Mouse (Mus musculus) CH12.LX (cell line): ENCODE results near the gene Iqcd. TPM values are rescaled to one million over a fixed set of nuclear protein-coding genes. Genes with fewer than 3 reads are reported as not detected.

ENCODE experiments used
- DNase-seq: peaks from one replicate; pipeline ENCODE4 v3.0.0-alpha.2; 2013; ENCODE audit errors: extremely low read depth
- H3K27ac ChIP-seq: 2 replicates; pipeline ENCODE4 v1.5.1; 2012; ENCODE audit warnings: low read depth, mild to moderate bottlenecking, control low read depth, moderate library complexity; ENCODE audit not compliant: insufficient read depth
- H3K27me3 ChIP-seq: replicated peaks from 2 replicates; pipeline ENCODE3; 2012; ENCODE audit warnings: inconsistent platforms
- H3K36me3 ChIP-seq, 2 experiments: replicated peaks in 1 of 2; 2 replicates each; pipeline versions ENCODE3 to v1.6.1; 2012; ENCODE audit warnings: inconsistent platforms in 1 of 2, low read length in 1 of 2, mild to moderate bottlenecking in 1 of 2, mixed read lengths in 1 of 2, moderate library complexity in 1 of 2; ENCODE audit not compliant: control insufficient read depth in 1 of 2, insufficient read depth in 1 of 2
- H3K4me1 ChIP-seq, 2 experiments: 2 replicates each; pipeline ENCODE4 v1.6.1; 2012; ENCODE audit warnings: inconsistent platforms in 1 of 2, moderate library complexity in 1 of 2; ENCODE audit not compliant: insufficient read depth in 2 of 2, control insufficient read depth in 1 of 2
- H3K4me2 ChIP-seq: 2 replicates; pipeline ENCODE4 v1.6.1; 2012; ENCODE audit warnings: low read depth, mild to moderate bottlenecking, control low read depth; ENCODE audit not compliant: poor library complexity, insufficient read depth, severe bottlenecking
- H3K4me3 ChIP-seq, 3 experiments: fragments of 150-350 bp in 1 of 3; sonication (generic) in 1 of 3; replicated peaks in 1 of 3; 2 replicates each; pipeline versions ENCODE3 to v1.5.1; 2011 to 2012; ENCODE audit warnings: low read depth in 2 of 3, low read length in 2 of 3, mild to moderate bottlenecking in 2 of 3, moderate library complexity in 2 of 3, control low read depth in 1 of 3, improper control_type of control experiment in 1 of 3, inconsistent platforms in 1 of 3, mixed read lengths in 1 of 3; ENCODE audit not compliant: poor library complexity in 1 of 3
- H3K79me2 ChIP-seq: replicated peaks from 2 replicates; pipeline ENCODE4 v1.6.1; 2012; ENCODE audit warnings: mild to moderate bottlenecking, moderate library complexity; ENCODE audit not compliant: control insufficient read depth, poor library complexity, insufficient read depth, severe bottlenecking; ENCODE audit errors: extremely low read depth
- H3K9ac ChIP-seq: 2 replicates; pipeline ENCODE4 v1.6.1; 2012; ENCODE audit warnings: low read depth, mild to moderate bottlenecking, control low read depth, moderate library complexity; ENCODE audit not compliant: insufficient read depth
- H3K9me3 ChIP-seq: replicated peaks from 2 replicates; pipeline ENCODE3; 2012; ENCODE audit warnings: low read length, inconsistent platforms, mixed read lengths
- CHD2 ChIP-seq: IDR thresholded peaks from 2 replicates; pipeline ENCODE4 v1.6.1; 2011; ENCODE audit warnings: low read length, improper control_type of control experiment
- E2F4 ChIP-seq: IDR thresholded peaks from 2 replicates; pipeline ENCODE4 v1.6.1; 2011; ENCODE audit warnings: low read depth, low read length, improper control_type of control experiment; ENCODE audit not compliant: insufficient replicate concordance
- ELF1 ChIP-seq: IDR thresholded peaks from 2 replicates; pipeline ENCODE4 v1.6.1; 2014; ENCODE audit warnings: low read depth, mild to moderate bottlenecking, inconsistent platforms, low read length, improper control_type of control experiment
- ETS1 ChIP-seq: conservative IDR thresholded peaks from 2 replicates; pipeline ENCODE4 v1.6.1; 2012; ENCODE audit warnings: low read depth, mild to moderate bottlenecking, inconsistent platforms, low read length, improper control_type of control experiment, moderate library complexity
- GABPA ChIP-seq: IDR thresholded peaks from 2 replicates; pipeline ENCODE4 v1.6.1; 2012; ENCODE audit warnings: low read depth, low read length, improper control_type of control experiment, inconsistent platforms; ENCODE audit not compliant: insufficient replicate concordance
- IRF4 ChIP-seq: IDR thresholded peaks from 2 replicates; pipeline ENCODE4 v1.6.1; 2014; ENCODE audit warnings: low read depth, mild to moderate bottlenecking, inconsistent platforms, low read length, improper control_type of control experiment
- JUN ChIP-seq: IDR thresholded peaks from 2 replicates; pipeline ENCODE4 v1.6.1; 2011; ENCODE audit warnings: low read depth, mild to moderate bottlenecking, low read length, improper control_type of control experiment, moderate library complexity; ENCODE audit not compliant: insufficient read depth
- MAZ ChIP-seq: IDR thresholded peaks from 2 replicates; pipeline ENCODE4 v1.6.1; 2012; ENCODE audit warnings: low read depth, mild to moderate bottlenecking, inconsistent platforms, low read length, improper control_type of control experiment, moderate library complexity
- MXI1 ChIP-seq: IDR thresholded peaks from 2 replicates; pipeline ENCODE4 v1.6.1; 2011; ENCODE audit warnings: mild to moderate bottlenecking, low read depth, low read length, improper control_type of control experiment
- NRF1 ChIP-seq: IDR thresholded peaks from 2 replicates; pipeline ENCODE4 v1.6.1; 2014; ENCODE audit warnings: low read depth, mild to moderate bottlenecking, inconsistent platforms, low read length, improper control_type of control experiment, moderate library complexity
- RAD21 ChIP-seq: IDR thresholded peaks from 2 replicates; pipeline ENCODE4 v1.6.1; 2011; ENCODE audit warnings: low read depth, mild to moderate bottlenecking, low read length, improper control_type of control experiment, moderate library complexity
- SIN3A ChIP-seq: IDR thresholded peaks from 2 replicates; pipeline ENCODE4 v1.6.1; 2012; ENCODE audit warnings: low read length, improper control_type of control experiment, inconsistent platforms
- TBP ChIP-seq: conservative IDR thresholded peaks from 2 replicates; pipeline ENCODE4 v1.6.1; 2011; ENCODE audit warnings: low read depth, low read length, improper control_type of control experiment
- ZKSCAN1 ChIP-seq: IDR thresholded peaks from 2 replicates; pipeline ENCODE4 v1.6.1; 2012; ENCODE audit warnings: low read depth, inconsistent platforms, low read length, improper control_type of control experiment, borderline replicate concordance
- ZMIZ1 ChIP-seq: IDR thresholded peaks from 2 replicates; pipeline ENCODE4 v1.6.1; 2012; ENCODE audit warnings: low read depth, mild to moderate bottlenecking, inconsistent platforms, low read length, improper control_type of control experiment
- ZNF384 ChIP-seq: IDR thresholded peaks from 2 replicates; pipeline ENCODE4 v1.6.1; 2012; ENCODE audit warnings: low read depth, low read length, improper control_type of control experiment, inconsistent platforms
- dilution Hi-C: fragments of 300-500 bp; cut with MboI; formaldehyde crosslinking; loops from 2 replicates; pipeline ENCODE4 v1.14.3; 2020; ENCODE audit warnings: low sequenced_read_pairs; ENCODE audit not compliant: extremely low pct_unique_long_range_greater_than_20kb, extremely low pct_ligation_motif_present
- in situ Hi-C: fragments of 300-500 bp; cut with MboI; formaldehyde crosslinking; loops from 3 replicates; pipeline ENCODE4 v1.14.3; 2019; ENCODE audit warnings: low sequenced_read_pairs, low pct_ligation_motif_present, low pct_unique_long_range_greater_than_20kb, mixed read lengths
- polyA plus RNA-seq: library from polyadenylated mRNA; unstranded; fragments of >175 nt; gene quantifications from 2 replicates; pipeline ENCODE4 v1.2.1, GENCODE M21; 2012; ENCODE audit warnings: low read depth; ENCODE audit not compliant: insufficient read length
- total RNA-seq, 2 experiments: library from RNA; depleted of rRNA; stranded (reverse); fragments of 300-350 nt in 1 of 2; fragments of >200 nt in 1 of 2; gene quantifications; 2 replicates each; pipeline ENCODE4 v1.2.3; 2012 to 2014

Iqcd gene
- total and polyA plus RNA-seq, 3 experiments = 0.59 to 0.77 TPM; not detected in 1

DNA sequence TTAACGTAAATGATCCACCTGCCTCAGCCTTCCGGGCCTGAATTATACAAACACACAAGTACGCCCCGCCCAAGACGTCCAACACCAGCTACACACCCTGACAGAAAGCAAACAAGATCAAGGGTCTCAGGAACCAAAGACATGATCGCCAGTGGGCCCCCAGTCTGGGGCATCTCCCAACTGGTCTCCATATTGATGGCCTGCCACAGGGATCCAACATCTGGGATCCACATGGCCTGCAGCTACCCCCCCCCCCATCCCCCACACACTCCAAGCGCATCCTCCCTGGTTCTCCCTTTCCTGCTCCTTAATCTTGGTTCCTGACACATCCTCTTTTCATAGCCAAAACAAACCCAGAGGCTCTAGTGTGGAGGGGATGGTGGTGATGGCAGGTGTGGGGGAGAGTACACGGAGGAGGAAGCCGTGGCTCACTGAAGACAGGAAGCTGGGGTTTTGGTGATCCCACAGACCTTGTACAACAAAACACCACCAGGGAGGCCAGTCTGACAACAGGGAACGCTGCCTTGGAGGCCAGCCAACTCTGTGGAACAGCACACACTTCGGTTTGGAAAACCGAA lies 10.2 kb upstream of the Iqcd start:
- no peak overlapping the region for H3K4me3 ChIP-seq
- TF ChIP-seq IRF4 = no peak
- peak; percentile 37 for TF ChIP-seq CHD2
- TF ChIP-seq, all 38 proteins: peak for 1
- Histone ChIP-seq H3K4me2 (peak overlapping the region; percentile 68), H3K27me3 (no peaks in the 10 kb centered on the region), H3K36me3 (peaks cover 0 to 13% of the 10 kb centered on the region in 2 experiments), H3K9me3 (peaks cover 6% of the 10 kb centered on the region), H3K9ac (peak overlapping the region; percentile 16; the same call in 1 of the 2 replicates), H3K79me2 (no peaks in the 10 kb centered on the region), H3K4me1 (peaks cover 32 to 49% of the 10 kb centered on the region in 2 experiments), H3K27ac (no peak overlapping the region)
- peak; percentile 33 for DNase-seq
- dilution Hi-C loops = no loop called here
- in situ Hi-C loops = no loop called here

DNA sequence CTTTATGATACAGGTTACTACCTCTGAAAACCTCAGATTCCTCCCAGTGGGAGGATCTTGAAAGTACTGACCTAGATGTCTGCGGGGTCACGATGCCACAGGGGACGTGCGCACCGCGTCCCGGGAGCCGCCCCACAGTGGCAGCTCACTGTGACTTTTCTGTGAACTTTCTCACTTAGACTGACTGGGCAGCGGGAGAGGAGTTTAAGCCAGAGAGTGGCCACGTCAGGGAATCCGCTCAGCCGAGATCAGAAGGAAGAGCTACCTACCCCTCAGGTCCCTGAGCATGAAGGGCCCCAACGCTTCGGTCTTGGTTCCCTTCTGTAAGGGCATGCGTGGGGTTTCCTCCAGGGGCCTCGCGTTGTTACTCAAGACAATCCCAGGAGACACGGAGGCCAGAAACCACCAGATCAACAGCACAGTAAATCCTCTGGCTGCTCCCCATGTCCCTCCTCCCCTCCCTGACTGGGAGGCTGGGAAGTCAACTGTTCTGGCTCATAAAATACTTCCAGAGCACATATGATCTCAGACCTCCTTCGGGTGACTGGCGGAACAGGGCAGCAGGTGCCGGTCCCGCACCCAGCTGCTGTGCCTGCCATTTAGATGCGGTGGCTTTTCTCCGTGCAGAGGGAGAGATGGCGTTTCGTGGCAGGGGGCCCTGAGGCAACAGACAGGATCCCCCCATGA lies 9.5 kb upstream of the Iqcd start:
- H3K27me3 ChIP-seq = no peaks in the 10 kb centered on the region
- no peak overlapping the region for H3K9ac ChIP-seq
- peak overlapping the region in 1 of 3 experiments; percentile 18 for H3K4me3 ChIP-seq
- no peaks in the 10 kb centered on the region for H3K79me2 ChIP-seq
- H3K4me2 ChIP-seq = peak overlapping the region; percentile 68
- peak; percentile 57 for DNase-seq
- H3K36me3 ChIP-seq = peaks cover 0 to 16% of the 10 kb centered on the region in 2 experiments
- TF ChIP-seq MAZ = 0 out of 2 replicates have a peak, but pooled peaks have one; percentile 26
- TF ChIP-seq ZNF384 = no peak
- peak; percentile 35 for TF ChIP-seq MXI1
- no peak for TF ChIP-seq TBP
- TF ChIP-seq ZKSCAN1 = no peak
- TF ChIP-seq RAD21 = no peak
- no peak for TF ChIP-seq GABPA
- TF ChIP-seq E2F4 = no peak
- TF ChIP-seq CHD2 = no peak
- TF ChIP-seq ELF1 = no peak
- TF ChIP-seq SIN3A = peak; percentile 22; the same call in 1 of the 2 replicates
- peak; percentile 32; the same call in 1 of the 2 replicates for TF ChIP-seq IRF4
- TF ChIP-seq ETS1 = peak; percentile 22; the same call in 1 of the 2 replicates
- TF ChIP-seq ZMIZ1 = no peak
- no peak for TF ChIP-seq JUN
- peak; percentile 52 for TF ChIP-seq NRF1
- TF ChIP-seq, all 38 proteins: peak for 6
- in situ Hi-C loops (no loop called here), dilution Hi-C loops (no loop called here)
- peaks cover 32 to 57% of the 10 kb centered on the region in 2 experiments for H3K4me1 ChIP-seq
- H3K9me3 ChIP-seq = peaks cover 6% of the 10 kb centered on the region
- no peak overlapping the region for H3K27ac ChIP-seq
